Mouse (Mus musculus) testis, adult 2 months (tissue): ENCODE results near the gene Aif1l. TPM values are rescaled to one million over a fixed set of nuclear protein-coding genes. Genes with fewer than 3 reads are reported as not detected.

Experiments
- H3K27ac ChIP-seq: fragments of 200-500 bp; 2 replicates; pipeline ENCODE4 v1.5.1; 2012; ENCODE audit warnings: low read depth, low read length; ENCODE audit not compliant: control insufficient read depth, insufficient read depth
- H3K27me3 ChIP-seq: fragments of 200-500 bp; 2 replicates; pipeline ENCODE4 v1.6.1; 2012; ENCODE audit warnings: mild to moderate bottlenecking, low read length, moderate library complexity; ENCODE audit not compliant: control insufficient read depth, insufficient read depth
- H3K36me3 ChIP-seq: fragments of 200-500 bp; 2 replicates; pipeline ENCODE4 v1.6.1; 2012; ENCODE audit warnings: mild to moderate bottlenecking, low read length; ENCODE audit not compliant: control insufficient read depth, insufficient read depth
- H3K4me1 ChIP-seq: fragments of 200-500 bp; 2 replicates; pipeline ENCODE4 v1.6.1; 2012; ENCODE audit warnings: low read length; ENCODE audit not compliant: control insufficient read depth, insufficient read depth
- H3K4me3 ChIP-seq: fragments of 200-500 bp; 2 replicates; pipeline ENCODE4 v1.5.1; 2012; ENCODE audit warnings: low read depth, mild to moderate bottlenecking, low read length, moderate library complexity, mixed read lengths; ENCODE audit not compliant: control insufficient read depth
- CTCF ChIP-seq: fragments of 200-500 bp; IDR thresholded peaks from 2 replicates; pipeline ENCODE4 v1.5.1; 2012; ENCODE audit warnings: low read depth, mild to moderate bottlenecking, inconsistent platforms, low read length, moderate library complexity; ENCODE audit not compliant: control insufficient read depth, insufficient read depth, insufficient replicate concordance
- POLR2A ChIP-seq: fragments of 200-500 bp; IDR thresholded peaks from 2 replicates; pipeline ENCODE4 v1.6.1; 2012; ENCODE audit warnings: low read depth, mild to moderate bottlenecking, inconsistent platforms, low read length, moderate library complexity; ENCODE audit not compliant: control insufficient read depth
- polyA plus RNA-seq: library from polyadenylated mRNA; depleted of rRNA; stranded (reverse); fragments of >200 nt; gene quantifications from 2 replicates; pipeline ENCODE4 v1.2.3, GENCODE M21; 2012; rRNA removed

The Aif1l gene
- polyA plus RNA-seq, result 1.1 and 2.3 TPM in 2 replicates

GRCm38 (mm10) chr2:31950058-31950871 is at the start of gene Aif1l:
Gene Aif1l, plus strand, starts transcription at chr2:31950139.
- no peak within 1 kb of the TSS for H3K27ac ChIP-seq
- H3K36me3 ChIP-seq, result no peaks in the 10 kb centered on the region
- peak within 1 kb of the TSS; percentile 78 for H3K4me3 ChIP-seq
- H3K4me1 ChIP-seq, result peaks cover 10% of the 10 kb centered on the region
- no peak for TF ChIP-seq CTCF
- H3K27me3 ChIP-seq, result no peaks in the 10 kb centered on the region

GRCm38 (mm10) chr2:31900932-31901331 is 49.0 kb upstream of the Aif1l start:
- TF ChIP-seq CTCF, result no peak
- TF ChIP-seq POLR2A, result no peak
- no peaks in the 10 kb centered on the region for H3K36me3 ChIP-seq
- H3K27me3 ChIP-seq, result no peaks in the 10 kb centered on the region
- no peaks in the 10 kb centered on the region for H3K4me1 ChIP-seq
- H3K4me3 ChIP-seq, result no peak overlapping the region
- no peak overlapping the region for H3K27ac ChIP-seq

- Histone ChIP-seq H3K27ac (no peak overlapping the region), H3K27me3 (no peaks in the 10 kb centered on the region), H3K4me1 (no peaks in the 10 kb centered on the region), H3K36me3 (no peaks in the 10 kb centered on the region), H3K4me3 (no peak overlapping the region)
- no peak for TF ChIP-seq POLR2A
- no peak for TF ChIP-seq CTCF
Observed at GRCm38 (mm10) chr2:31901659-31902362, 48.1 kb upstream of the Aif1l start.

GRCm38 (mm10) chr2:31904089-31904488 is 45.9 kb upstream of the Aif1l start:
- no peaks in the 10 kb centered on the region for H3K36me3 ChIP-seq
- no peak overlapping the region for H3K4me3 ChIP-seq
- H3K27me3 ChIP-seq, result no peaks in the 10 kb centered on the region
- no peaks in the 10 kb centered on the region for H3K4me1 ChIP-seq
- H3K27ac ChIP-seq, result no peak overlapping the region
- TF ChIP-seq POLR2A, result no peak
- no peak for TF ChIP-seq CTCF

- no peaks in the 10 kb centered on the region for H3K36me3 ChIP-seq
- no peaks in the 10 kb centered on the region for H3K4me1 ChIP-seq
- H3K27me3 ChIP-seq, result no peaks in the 10 kb centered on the region
- no peak overlapping the region for H3K27ac ChIP-seq
- H3K4me3 ChIP-seq, result no peak overlapping the region
- TF ChIP-seq CTCF (no peak; the same call in 1 of the 2 replicates), POLR2A (no peak)
Observed at GRCm38 (mm10) chr2:31904622-31905021, 45.3 kb upstream of the Aif1l start.

- no peaks in the 10 kb centered on the region for H3K27me3 ChIP-seq
- no peak overlapping the region for H3K27ac ChIP-seq
- no peaks in the 10 kb centered on the region for H3K36me3 ChIP-seq
- no peaks in the 10 kb centered on the region for H3K4me1 ChIP-seq
- TF ChIP-seq CTCF (no peak), POLR2A (no peak)
- no peak overlapping the region for H3K4me3 ChIP-seq
Observed at GRCm38 (mm10) chr2:31905682-31906081, 44.3 kb upstream of the Aif1l start.

GRCm38 (mm10) chr2:31906407-31906806 is 43.5 kb upstream of the Aif1l start:
- Histone ChIP-seq H3K36me3 (no peaks in the 10 kb centered on the region), H3K27ac (no peak overlapping the region), H3K27me3 (no peaks in the 10 kb centered on the region), H3K4me1 (no peaks in the 10 kb centered on the region), H3K4me3 (no peak overlapping the region)
- TF ChIP-seq POLR2A (no peak), CTCF (no peak)
